Mouse (Mus musculus): ENCODE results near the gene Mnt.

- TF ChIP-seq GATA1 (IDR thresholded peaks at IDR 0.05; ENCODE audit: borderline replicate concordance, low read length) (no peak), FLI1 (IDR thresholded peaks at IDR 0.05; ENCODE audit: low read length) (no peak)
These were observed 34.5 kb downstream of the Mnt start for GRCm38 (mm10) chr11:74865252-74865651.
